Mouse (Mus musculus) embryonic fibroblast, embryonic 13.5 days (primary cell): ENCODE measurements around the gene Usp29.

Source experiments
- CTCF ChIP-seq: IDR thresholded peaks from 2 replicates; pipeline ENCODE4 v1.5.1; 2011; ENCODE audit warnings: mild to moderate bottlenecking, control low read depth, low read length, moderate library complexity, borderline replicate concordance; ENCODE audit not compliant: insufficient read depth
- POLR2A ChIP-seq: IDR thresholded peaks from 2 replicates; pipeline ENCODE4 v1.6.1; 2011; ENCODE audit warnings: low read depth, mild to moderate bottlenecking, control low read depth, low read length, moderate library complexity

GRCm38 (mm10) chr7:6784340-6785073 lies 54.1 kb downstream of the Usp29 start:
- TF ChIP-seq CTCF (no peak), POLR2A (no peak)
